Mouse (Mus musculus) ES-E14 (cell line): ENCODE measurements around the gene Clca3a1. TPM values are rescaled to one million over a fixed set of nuclear protein-coding genes. Genes with fewer than 3 reads are reported as not detected.
A peak's percentile ranks its signal among the peaks of the same experiment; 100 is the strongest.
"Not testable (repeated sequence)": the region's sequence is repeated elsewhere in the genome, so short reads cannot be mapped to it uniquely, and the experiment has no call there.

Experiments
- DNase-seq: peaks from one replicate; pipeline ENCODE4 v3.0.0-alpha.2; 2013; ENCODE audit warnings: low read depth, low spot score
- H3K27ac ChIP-seq: 2 replicates; pipeline ENCODE4 v1.5.1; 2012; ENCODE audit warnings: low read depth, mild to moderate bottlenecking, low read length, moderate library complexity, mixed read lengths; ENCODE audit not compliant: poor library complexity, insufficient read depth, severe bottlenecking
- H3K36me3 ChIP-seq: 2 replicates; pipeline ENCODE4 v1.6.1; 2012; ENCODE audit warnings: mild to moderate bottlenecking, low read length, moderate library complexity, mixed read lengths; ENCODE audit not compliant: control insufficient read depth, poor library complexity, insufficient read depth, severe bottlenecking
- H3K4me1 ChIP-seq, 2 experiments: fragments of 150-350 bp in 1 of 2; sonication (generic) in 1 of 2; 2 replicates each; pipeline ENCODE4 v1.6.1; 2012; ENCODE audit warnings: low read length in 2 of 2, mild to moderate bottlenecking in 1 of 2, mixed read lengths in 1 of 2; ENCODE audit not compliant: control insufficient read depth in 2 of 2, insufficient read depth in 2 of 2, poor library complexity in 1 of 2
- H3K4me3 ChIP-seq, 2 experiments: fragments of 150-350 bp in 1 of 2; sonication (generic) in 1 of 2; 2 replicates each; pipeline ENCODE4 v1.5.1; 2012; ENCODE audit warnings: low read length in 2 of 2, low read depth in 1 of 2, mild to moderate bottlenecking in 1 of 2, mixed read lengths in 1 of 2; ENCODE audit not compliant: insufficient read depth in 1 of 2, poor library complexity in 1 of 2, severe bottlenecking in 1 of 2
- H3K9ac ChIP-seq: 2 replicates; pipeline ENCODE4 v1.6.1; 2012; ENCODE audit warnings: low read depth, mild to moderate bottlenecking, low read length, mixed read lengths; ENCODE audit not compliant: poor library complexity, insufficient read depth, severe bottlenecking
- H3K9me3 ChIP-seq: fragments of 150-350 bp; sonication (generic); 2 replicates; pipeline ENCODE4 v1.6.1; 2012; ENCODE audit warnings: low read depth, mild to moderate bottlenecking, low read length; ENCODE audit not compliant: control insufficient read depth, insufficient read depth
- CHD2 ChIP-seq: IDR thresholded peaks from 2 replicates; pipeline ENCODE4 v1.6.1; 2014; ENCODE audit warnings: mild to moderate bottlenecking, low read depth, low read length, inconsistent platforms
- HCFC1 ChIP-seq: IDR thresholded peaks from 2 replicates; pipeline ENCODE4 v1.6.1; 2012; ENCODE audit warnings: low read length, inconsistent platforms, borderline replicate concordance; ENCODE audit not compliant: insufficient read depth
- MAFK ChIP-seq: IDR thresholded peaks from 2 replicates; pipeline ENCODE4 v1.6.1; 2014; ENCODE audit warnings: mild to moderate bottlenecking, low read depth, low read length, inconsistent platforms; ENCODE audit not compliant: insufficient read depth
- ZC3H11A ChIP-seq: IDR thresholded peaks from 2 replicates; pipeline ENCODE4 v1.6.1; 2012; ENCODE audit warnings: low read depth, mild to moderate bottlenecking, inconsistent platforms, low read length, borderline replicate concordance
- ZNF384 ChIP-seq: IDR thresholded peaks from 2 replicates; pipeline ENCODE4 v1.6.1; 2012; ENCODE audit warnings: low read depth, low read length, inconsistent platforms
- in situ Hi-C, 2 experiments: fragments of 600-800 bp; cut with MboI; formaldehyde crosslinking; loops; one replicate each; pipeline ENCODE4 v1.15.1; 2025; ENCODE audit warnings: low sequenced_read_pairs in 2 of 2, inconsistent platforms in 1 of 2; ENCODE audit not compliant: unreplicated experiment in 2 of 2
- total RNA-seq: library from RNA; depleted of rRNA; stranded (reverse); fragments of 300-350 nt; gene quantifications from 2 replicates; pipeline ENCODE4 v1.2.3, GENCODE M21; 2012; rRNA removed

The Clca3a1 gene
- 0.21 and 0.45 TPM in 2 replicates for total RNA-seq

- no peaks in the 10 kb centered on the region for H3K4me1 ChIP-seq
- H3K4me3 ChIP-seq: no peak within 1 kb of the TSS
- no peaks in the 10 kb centered on the region for H3K9me3 ChIP-seq
- H3K9ac ChIP-seq: no peak within 1 kb of the TSS
- no peaks in the 10 kb centered on the region for H3K36me3 ChIP-seq
- in situ Hi-C loops: no loop called here
- DNase-seq: no peak
- H3K27ac ChIP-seq: no peak within 1 kb of the TSS
- TF ChIP-seq HCFC1: no peak
- no peak for TF ChIP-seq ZNF384
- TF ChIP-seq ZC3H11A: no peak
- TF ChIP-seq CHD2: no peak
- no peak for TF ChIP-seq MAFK
Measured at GRCm38 (mm10) chr3:144760592-144761309, at the start of gene Clca3a1. Gene Clca3a1, minus strand, starts transcription at chr3:144760977.

GRCm38 (mm10) chr3:144808153-144808925, 47.6 kb upstream of the Clca3a1 start:
- H3K9ac ChIP-seq, H3K36me3 ChIP-seq, H3K27ac ChIP-seq, DNase-seq, H3K4me1 ChIP-seq, H3K9me3 ChIP-seq, H3K4me3 ChIP-seq: not testable (repeated sequence)
- in situ Hi-C loops: loop anchor here in 1 of 2 experiments (25.0 kb wide), 1 partner anchor 329 kb away; no protein-coding TSS in a partner anchor

GRCm38 (mm10) chr3:144806626-144807025, 45.8 kb upstream of the Clca3a1 start:
- in situ Hi-C loops: loop anchor here in 1 of 2 experiments (25.0 kb wide), 1 partner anchor 331 kb away; no protein-coding TSS in a partner anchor
- H3K9me3 ChIP-seq, H3K27ac ChIP-seq, H3K4me3 ChIP-seq, H3K4me1 ChIP-seq, H3K36me3 ChIP-seq, H3K9ac ChIP-seq, DNase-seq: not testable (repeated sequence)

- Histone ChIP-seq H3K27ac (no peak overlapping the region), H3K9me3 (no peaks in the 10 kb centered on the region), H3K9ac (no peak overlapping the region), H3K4me1 (no peaks in the 10 kb centered on the region), H3K36me3 (no peaks in the 10 kb centered on the region), H3K4me3 (no peak overlapping the region)
- in situ Hi-C loops: loop anchor here in 1 of 2 experiments (25.0 kb wide), 1 partner anchor 335 kb away; no protein-coding TSS in a partner anchor
- DNase-seq: peak; percentile 27
- no peak for TF ChIP-seq CHD2
- no peak for TF ChIP-seq ZC3H11A
- no peak for TF ChIP-seq ZNF384
- no peak for TF ChIP-seq HCFC1
- no peak for TF ChIP-seq MAFK
Measured at GRCm38 (mm10) chr3:144801861-144802260, 41.1 kb upstream of the Clca3a1 start.
